Mouse (Mus musculus): ENCODE measurements at regions not wholly inside any gene's neighbourhood (a gene's known extent, or its start where the extent isn't known, plus 50 kb on each side); places are given as distances from the start of the nearest gene placed in this dataset.

- Histone ChIP-seq H3K36me3 (replicated peaks) (no peaks in the 10 kb centered on the region), H3K27ac (replicated peaks) (no peak overlapping the region), H3K27me3 (replicated peaks; ENCODE audit: low read depth, poor library complexity, severe bottlenecking) (no peaks in the 10 kb centered on the region), H3K9me3 (no peaks in the 10 kb centered on the region), H3K4me1 (no peaks in the 10 kb centered on the region), H3K4me3 (no peak overlapping the region)
- WGBS = 88% methylated on average over 3 of the region's 3 CpGs
- DNase-seq (ENCODE audit: low spot score) = no peak
Measured at GRCm38 (mm10) chr2:61527127-61527526, 51.3 kb upstream of the Tank start.

GRCm38 (mm10) chr2:61524060-61524734 lies 54.2 kb upstream of the Tank start:
- Histone ChIP-seq H3K27me3 (replicated peaks; ENCODE audit: low read depth, poor library complexity, severe bottlenecking) (no peaks in the 10 kb centered on the region), H3K36me3 (replicated peaks) (no peaks in the 10 kb centered on the region), H3K4me3 (no peak overlapping the region), H3K9me3 (no peaks in the 10 kb centered on the region), H3K4me1 (no peaks in the 10 kb centered on the region), H3K27ac (replicated peaks) (no peak overlapping the region)
- WGBS = 86% methylated on average over 6 of the region's 6 CpGs
- no peak for DNase-seq (ENCODE audit: low spot score)

GRCm38 (mm10) chr2:61514445-61515123 lies 63.8 kb upstream of the Tank start:
- no peak overlapping the region for H3K4me3 ChIP-seq
- no peaks in the 10 kb centered on the region for H3K4me1 ChIP-seq
- H3K9me3 ChIP-seq = no peaks in the 10 kb centered on the region
- no peaks in the 10 kb centered on the region for H3K27me3 ChIP-seq (replicated peaks; ENCODE audit: low read depth, poor library complexity, severe bottlenecking)
- no peaks in the 10 kb centered on the region for H3K36me3 ChIP-seq (replicated peaks)
- no peak for DNase-seq (ENCODE audit: low spot score)
- WGBS = 94% methylated on average over 6 of the region's 6 CpGs
- no peak overlapping the region for H3K27ac ChIP-seq (replicated peaks)

DNA sequence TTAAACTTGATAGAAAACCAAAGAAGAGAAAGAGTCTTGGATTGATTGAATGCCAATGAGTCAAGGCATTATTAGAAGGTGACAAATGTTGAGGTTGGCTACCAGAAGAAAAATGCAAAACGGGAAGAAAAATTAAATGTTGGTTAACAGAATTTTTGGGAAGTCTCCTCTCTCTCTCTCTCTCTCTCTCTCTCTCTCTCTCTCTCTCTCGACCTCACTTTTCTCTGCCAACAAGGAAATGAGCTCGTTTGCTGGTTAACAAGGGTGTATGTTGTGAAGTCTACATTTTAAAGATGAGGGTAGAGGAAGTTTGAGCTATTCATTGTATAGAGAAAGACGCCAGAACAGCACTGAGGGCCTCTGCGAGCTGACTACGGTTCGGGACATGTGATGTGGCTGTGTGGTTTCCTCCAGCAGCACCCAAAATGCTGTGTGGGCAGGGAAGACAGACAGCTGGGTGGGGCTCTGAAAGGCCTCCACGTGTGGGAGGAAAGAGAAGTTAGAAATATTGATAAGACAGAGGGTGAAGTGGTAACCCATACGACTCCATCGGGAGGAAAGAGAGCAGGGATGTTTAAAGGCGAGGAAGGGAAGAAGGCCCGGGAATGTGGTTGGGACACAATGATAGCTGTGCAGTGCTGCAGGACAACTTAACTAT lies 64.5 kb upstream of the Tank start:
- WGBS = 81% methylated on average over 12 of the region's 12 CpGs

GRCm38 (mm10) chr2:61503594-61503993 lies 74.8 kb upstream of the Tank start:
- H3K9me3 ChIP-seq = no peaks in the 10 kb centered on the region
- no peak for DNase-seq (ENCODE audit: low spot score)
- no peak overlapping the region for H3K27ac ChIP-seq (replicated peaks)
- no peak overlapping the region for H3K4me3 ChIP-seq
- WGBS = 89% methylated on average over 4 of the region's 4 CpGs
- no peaks in the 10 kb centered on the region for H3K27me3 ChIP-seq (replicated peaks; ENCODE audit: low read depth, poor library complexity, severe bottlenecking)
- no peaks in the 10 kb centered on the region for H3K4me1 ChIP-seq
- H3K36me3 ChIP-seq (replicated peaks) = no peaks in the 10 kb centered on the region

More for the DNA sequence above, 64.5 kb upstream of the Tank start:
- no peaks in the 10 kb centered on the region for H3K9me3 ChIP-seq
- H3K27ac ChIP-seq (replicated peaks) = no peak overlapping the region
- no peaks in the 10 kb centered on the region for H3K36me3 ChIP-seq (replicated peaks)
- DNase-seq (ENCODE audit: low spot score) = no peak
- no peaks in the 10 kb centered on the region for H3K27me3 ChIP-seq (replicated peaks; ENCODE audit: low read depth, poor library complexity, severe bottlenecking)
- no peak overlapping the region for H3K4me3 ChIP-seq
- no peaks in the 10 kb centered on the region for H3K4me1 ChIP-seq

- Histone ChIP-seq H3K27ac (replicated peaks) (no peak overlapping the region), H3K36me3 (replicated peaks) (no peaks in the 10 kb centered on the region), H3K4me3 (no peak overlapping the region), H3K9me3 (no peaks in the 10 kb centered on the region), H3K4me1 (no peaks in the 10 kb centered on the region), H3K27me3 (replicated peaks; ENCODE audit: low read depth, poor library complexity, severe bottlenecking) (no peaks in the 10 kb centered on the region)
- no peak for DNase-seq (ENCODE audit: low spot score)
- 91% methylated on average over 5 of the region's 5 CpGs for WGBS
Measured at GRCm38 (mm10) chr2:61501922-61502321, 76.5 kb upstream of the Tank start.

GRCm38 (mm10) chr2:61499266-61499665 lies 79.1 kb upstream of the Tank start:
- H3K4me3 ChIP-seq = no peak overlapping the region
- no peaks in the 10 kb centered on the region for H3K36me3 ChIP-seq (replicated peaks)
- H3K27me3 ChIP-seq (replicated peaks; ENCODE audit: low read depth, poor library complexity, severe bottlenecking) = no peaks in the 10 kb centered on the region
- no peak overlapping the region for H3K27ac ChIP-seq (replicated peaks)
- no peaks in the 10 kb centered on the region for H3K4me1 ChIP-seq
- DNase-seq (ENCODE audit: low spot score) = no peak
- WGBS = 79% methylated on average over 1 of the region's 1 CpGs
- H3K9me3 ChIP-seq = no peaks in the 10 kb centered on the region

DNA sequence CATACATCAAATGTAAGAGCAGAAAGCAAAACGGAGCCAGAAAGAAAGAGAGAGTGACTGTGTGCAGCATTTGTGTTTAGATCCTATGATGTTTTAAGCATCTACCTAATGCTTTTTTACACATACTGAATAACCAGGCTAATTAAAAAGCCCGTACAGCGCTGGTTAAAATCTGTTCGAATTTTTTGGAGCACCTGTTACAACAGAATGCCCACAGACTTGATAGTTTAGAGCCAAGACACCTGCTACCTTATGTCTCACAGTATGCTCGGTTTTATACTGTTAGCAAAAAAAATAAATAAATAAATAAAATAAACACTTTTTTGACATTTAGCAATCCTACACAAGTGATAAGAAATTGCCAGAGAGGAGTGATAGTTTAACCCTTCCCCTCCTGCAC lies 80.5 kb upstream of the Tank start:
- Histone ChIP-seq H3K9me3 (no peaks in the 10 kb centered on the region), H3K36me3 (replicated peaks) (no peaks in the 10 kb centered on the region), H3K27ac (replicated peaks) (no peak overlapping the region), H3K4me1 (no peaks in the 10 kb centered on the region), H3K4me3 (no peak overlapping the region), H3K27me3 (replicated peaks; ENCODE audit: low read depth, poor library complexity, severe bottlenecking) (no peaks in the 10 kb centered on the region)
- WGBS = 77% methylated on average over 5 of the region's 5 CpGs
- DNase-seq (ENCODE audit: low spot score) = no peak

DNA sequence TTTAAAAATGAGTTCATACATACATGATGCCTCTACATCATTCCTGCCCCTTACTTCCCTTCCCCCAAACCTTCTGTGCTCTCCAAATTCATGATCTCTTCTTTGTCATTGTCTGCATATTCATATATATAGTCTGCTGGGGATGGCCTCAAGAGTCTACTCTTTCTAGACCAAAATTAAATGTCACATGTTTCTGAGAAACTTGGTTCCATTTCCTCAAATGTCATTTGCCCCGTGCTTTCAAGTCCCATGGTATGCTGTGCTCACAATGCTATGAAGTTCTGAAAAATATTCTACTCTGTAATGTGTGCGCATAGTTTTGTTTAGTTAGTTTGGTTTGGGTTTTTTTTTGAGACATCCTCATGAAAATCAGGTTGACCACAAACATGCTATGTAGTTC lies 81.4 kb upstream of the Tank start:
- Histone ChIP-seq H3K27ac (replicated peaks) (no peak overlapping the region), H3K36me3 (replicated peaks) (no peaks in the 10 kb centered on the region), H3K27me3 (replicated peaks; ENCODE audit: low read depth, poor library complexity, severe bottlenecking) (no peaks in the 10 kb centered on the region), H3K9me3 (no peaks in the 10 kb centered on the region), H3K4me1 (no peaks in the 10 kb centered on the region), H3K4me3 (no peak overlapping the region)
- DNase-seq (ENCODE audit: low spot score) = no peak
- 92% methylated on average over 2 of the region's 2 CpGs for WGBS

DNA sequence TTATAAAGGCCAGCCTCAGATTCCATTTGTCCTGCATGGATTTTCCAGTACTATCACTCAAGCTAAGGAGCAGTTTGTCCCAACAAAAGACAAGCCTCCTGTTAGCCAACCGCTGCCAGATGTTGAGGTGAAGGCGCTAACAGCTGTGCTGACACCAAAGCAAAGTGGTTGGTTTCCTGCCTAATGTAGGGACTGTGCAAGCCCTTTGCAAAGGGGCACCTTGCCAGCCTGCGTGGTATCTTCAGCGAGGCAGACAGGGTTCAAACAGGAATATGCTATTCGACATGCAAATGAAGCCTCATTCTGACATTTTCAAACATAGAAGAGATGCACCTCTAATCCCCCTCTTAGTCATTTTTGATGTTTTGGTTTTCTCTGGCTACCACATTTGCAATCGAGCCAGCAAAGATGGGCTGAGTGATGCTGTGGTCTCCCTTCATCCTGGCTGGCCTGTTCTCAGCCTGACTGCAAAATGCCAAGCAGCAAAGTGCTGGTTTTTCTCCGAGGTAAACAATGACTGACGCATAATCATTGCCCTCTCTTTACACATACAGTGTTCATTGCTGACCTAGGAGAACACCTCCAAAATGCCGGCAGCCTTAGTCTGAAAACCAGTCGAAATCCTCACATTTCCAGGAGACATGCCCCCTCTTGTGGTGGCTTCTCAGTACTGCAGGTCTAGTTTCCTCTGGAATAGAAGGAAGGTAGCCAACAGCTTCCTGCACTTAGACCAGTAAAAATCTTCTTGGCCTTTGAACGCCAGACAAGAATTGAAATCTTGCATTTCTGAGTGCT lies 84.3 kb upstream of the Tank start:
- Histone ChIP-seq H3K4me1 (no peaks in the 10 kb centered on the region), H3K4me3 (no peak overlapping the region), H3K27ac (replicated peaks) (no peak overlapping the region), H3K27me3 (replicated peaks; ENCODE audit: low read depth, poor library complexity, severe bottlenecking) (no peaks in the 10 kb centered on the region), H3K36me3 (replicated peaks) (no peaks in the 10 kb centered on the region), H3K9me3 (no peaks in the 10 kb centered on the region)
- DNase-seq (ENCODE audit: low spot score) = peak; percentile 82
- 47% methylated on average over 11 of the region's 11 CpGs for WGBS

- H3K36me3 ChIP-seq (replicated peaks) = no peaks in the 10 kb centered on the region
- no peaks in the 10 kb centered on the region for H3K27me3 ChIP-seq (replicated peaks; ENCODE audit: low read depth, poor library complexity, severe bottlenecking)
- no peaks in the 10 kb centered on the region for H3K9me3 ChIP-seq
- H3K4me1 ChIP-seq = no peaks in the 10 kb centered on the region
- 61% methylated on average over 6 of the region's 6 CpGs for WGBS
- DNase-seq (ENCODE audit: low spot score) = peak; percentile 35
- H3K4me3 ChIP-seq = no peak overlapping the region
- H3K27ac ChIP-seq (replicated peaks) = no peak overlapping the region
Measured at GRCm38 (mm10) chr2:61492043-61492743, 86.2 kb upstream of the Tank start.

GRCm38 (mm10) chr2:61490436-61491109 lies 87.8 kb upstream of the Tank start:
- WGBS = 87% methylated on average over 10 of the region's 10 CpGs
- no peaks in the 10 kb centered on the region for H3K27me3 ChIP-seq (replicated peaks; ENCODE audit: low read depth, poor library complexity, severe bottlenecking)
- no peak overlapping the region for H3K27ac ChIP-seq (replicated peaks)
- no peak for DNase-seq (ENCODE audit: low spot score)
- H3K9me3 ChIP-seq = no peaks in the 10 kb centered on the region
- no peaks in the 10 kb centered on the region for H3K36me3 ChIP-seq (replicated peaks)
- H3K4me1 ChIP-seq = no peaks in the 10 kb centered on the region
- H3K4me3 ChIP-seq = no peak overlapping the region
